Mouse (Mus musculus): ENCODE results near the gene Zc2hc1c. TPM values are rescaled to one million over a fixed set of nuclear protein-coding genes. Genes with fewer than 3 reads are reported as not detected.

Gene Zc2hc1c
- total and polyA plus RNA-seq, 3 experiments, result 0.08 to 0.13 TPM; not detected in 1

GRCm38 (mm10) chr12:85298127-85298834 is 9.9 kb downstream of the Zc2hc1c start:
- TF ChIP-seq MAX (IDR thresholded peaks at IDR 0.05; ENCODE audit: low read length) (no peak), ZKSCAN1 (IDR thresholded peaks at IDR 0.05; ENCODE audit: borderline replicate concordance, low read depth, low read length) (no peak), JUND (conservative IDR thresholded peaks at IDR 0.05; ENCODE audit: low read depth, low read length) (no peak), E2F4 (IDR thresholded peaks at IDR 0.05; ENCODE audit: insufficient replicate concordance, low read depth, low read length) (no peak), NRF1 (IDR thresholded peaks at IDR 0.05; ENCODE audit: low read depth, low read length) (no peak), MXI1 (IDR thresholded peaks at IDR 0.05; ENCODE audit: low read depth, low read length) (no peak), KAT2A (IDR thresholded peaks at IDR 0.05; ENCODE audit: insufficient replicate concordance, low read length) (no peak), USF2 (conservative IDR thresholded peaks at IDR 0.05; ENCODE audit: low read depth, low read length) (no peak), CHD1 (IDR thresholded peaks at IDR 0.05; ENCODE audit: low read depth, low read length) (no peak), SIN3A (IDR thresholded peaks at IDR 0.05; ENCODE audit: low read length) (no peak), MEF2A (IDR thresholded peaks at IDR 0.05; ENCODE audit: borderline replicate concordance, low read depth, low read length) (no peak)
- no peaks in the 10 kb centered on the region for H3K4me1 ChIP-seq (ENCODE audit: control insufficient read depth in 1 of 2, insufficient read depth in 2 of 2)
- H3K9me3 ChIP-seq (replicated peaks; ENCODE audit: low read length), result peaks cover 7% of the 10 kb centered on the region
- no peak overlapping the region for H3K4me3 ChIP-seq (replicated peaks in 1 of 3; ENCODE audit: low read depth in 2 of 3, low read length in 2 of 3, poor library complexity in 1 of 3)
- in situ Hi-C loops (cut with MboI; ENCODE audit: low pct_ligation_motif_present, low pct_unique_long_range_greater_than_20kb, low sequenced_read_pairs), result loop anchor here (10.0 kb wide), 1 partner anchor 133 kb away; no protein-coding TSS in a partner anchor
- DNase-seq (ENCODE audit: extremely low read depth), result no peak
- dilution Hi-C loops (cut with MboI; ENCODE audit: extremely low pct_ligation_motif_present, extremely low pct_unique_long_range_greater_than_20kb, low sequenced_read_pairs), result no loop called here
- H3K27ac ChIP-seq (ENCODE audit: insufficient read depth, low read depth), result no peak overlapping the region
- no peak overlapping the region for H3K9ac ChIP-seq (ENCODE audit: insufficient read depth, low read depth)
- peaks cover 30 to 46% of the 10 kb centered on the region in 2 experiments for H3K36me3 ChIP-seq (replicated peaks in 1 of 2; ENCODE audit: control insufficient read depth in 1 of 2, insufficient read depth in 1 of 2, low read length in 1 of 2)
- no peak overlapping the region for H3K4me2 ChIP-seq (ENCODE audit: insufficient read depth, low read depth, poor library complexity, severe bottlenecking)
- H3K27me3 ChIP-seq (replicated peaks), result no peaks in the 10 kb centered on the region
- H3K79me2 ChIP-seq (replicated peaks; ENCODE audit: control insufficient read depth, extremely low read depth, insufficient read depth, poor library complexity, severe bottlenecking), result no peaks in the 10 kb centered on the region

GRCm38 (mm10) chr12:85298835-85299180 is 10.4 kb downstream of the Zc2hc1c start:
- Histone ChIP-seq H3K9ac (ENCODE audit: insufficient read depth, low read depth) (no peak overlapping the region), H3K4me1 (ENCODE audit: control insufficient read depth in 1 of 2, insufficient read depth in 2 of 2) (no peaks in the 10 kb centered on the region), H3K9me3 (replicated peaks; ENCODE audit: low read length) (peaks cover 4% of the 10 kb centered on the region), H3K79me2 (replicated peaks; ENCODE audit: control insufficient read depth, extremely low read depth, insufficient read depth, poor library complexity, severe bottlenecking) (no peaks in the 10 kb centered on the region), H3K27ac (ENCODE audit: insufficient read depth, low read depth) (no peak overlapping the region), H3K27me3 (replicated peaks) (no peaks in the 10 kb centered on the region), H3K4me3 (replicated peaks in 1 of 3; ENCODE audit: low read depth in 2 of 3, low read length in 2 of 3, poor library complexity in 1 of 3) (no peak overlapping the region), H3K4me2 (ENCODE audit: insufficient read depth, low read depth, poor library complexity, severe bottlenecking) (no peak overlapping the region), H3K36me3 (replicated peaks in 1 of 2; ENCODE audit: control insufficient read depth in 1 of 2, insufficient read depth in 1 of 2, low read length in 1 of 2) (peaks cover 33 to 51% of the 10 kb centered on the region in 2 experiments)
- in situ Hi-C loops (cut with MboI; ENCODE audit: low pct_ligation_motif_present, low pct_unique_long_range_greater_than_20kb, low sequenced_read_pairs), result loop anchor here (10.0 kb wide), 1 partner anchor 134 kb away; no protein-coding TSS in a partner anchor
- dilution Hi-C loops (cut with MboI; ENCODE audit: extremely low pct_ligation_motif_present, extremely low pct_unique_long_range_greater_than_20kb, low sequenced_read_pairs), result no loop called here
- no peak for TF ChIP-seq CTCF (conservative IDR thresholded peaks at IDR 0.05 in 1 of 2, IDR thresholded peaks at IDR 0.05 in 1 of 2; ENCODE audit: low read depth in 2 of 2, low read length in 2 of 2)
- no peak for TF ChIP-seq JUN (IDR thresholded peaks at IDR 0.05; ENCODE audit: insufficient read depth, low read depth, low read length)
- no peak for DNase-seq (ENCODE audit: extremely low read depth)
